Mouse (Mus musculus) hindbrain, embryonic 10.5 days (tissue): ENCODE results near the gene Mc1r. TPM values are rescaled to one million over a fixed set of nuclear protein-coding genes. Genes with fewer than 3 reads are reported as not detected.

Experiments
- DNase-seq: peaks from one replicate; pipeline ENCODE4 v3.0.0-alpha.2; 2017; ENCODE audit warnings: low spot score
- H3K27ac ChIP-seq: fragments of 300-500 bp; sonication (generic); 2 replicates; pipeline ENCODE4 v1.5.1; 2016; ENCODE audit warnings: mild to moderate bottlenecking, moderate library complexity
- H3K27me3 ChIP-seq: fragments of 300-500 bp; sonication (generic); 2 replicates; pipeline ENCODE4 v1.6.1; 2016; ENCODE audit warnings: mild to moderate bottlenecking; ENCODE audit not compliant: poor library complexity, insufficient read depth, severe bottlenecking
- H3K36me3 ChIP-seq: fragments of 300-500 bp; sonication (generic); 2 replicates; pipeline ENCODE4 v1.6.1; 2016; ENCODE audit warnings: mild to moderate bottlenecking, moderate library complexity
- H3K4me1 ChIP-seq: fragments of 300-500 bp; sonication (generic); replicated peaks from 2 replicates; pipeline ENCODE4 v1.6.1; 2016; ENCODE audit warnings: mild to moderate bottlenecking
- H3K4me3 ChIP-seq: fragments of 300-500 bp; sonication (generic); 2 replicates; pipeline ENCODE4 v1.5.1; 2016; ENCODE audit warnings: mild to moderate bottlenecking, moderate library complexity
- H3K9me3 ChIP-seq: fragments of 300-500 bp; sonication (generic); 2 replicates; pipeline ENCODE4 v1.6.1; 2016; ENCODE audit warnings: mild to moderate bottlenecking, moderate library complexity
- WGBS: fragments of 180-500 bp; shearing (Covaris S2); methylation state at CpG from one replicate; pipeline ENCODE4 v1.1.7; 2016; 5-methylcytosine and 5-hydroxymethylcytosine counted together
- polyA plus RNA-seq: library from polyadenylated mRNA; unstranded; fragments of >200 nt; fragmentation: Nextera tagmentation; extraction: Ambion mirVana; gene quantifications from 2 replicates; pipeline ENCODE4 v1.2.1, GENCODE M21; 2016

Mc1r gene
- polyA plus RNA-seq, 1 experiment from 2014 or later: 0.21 TPM

DNA sequence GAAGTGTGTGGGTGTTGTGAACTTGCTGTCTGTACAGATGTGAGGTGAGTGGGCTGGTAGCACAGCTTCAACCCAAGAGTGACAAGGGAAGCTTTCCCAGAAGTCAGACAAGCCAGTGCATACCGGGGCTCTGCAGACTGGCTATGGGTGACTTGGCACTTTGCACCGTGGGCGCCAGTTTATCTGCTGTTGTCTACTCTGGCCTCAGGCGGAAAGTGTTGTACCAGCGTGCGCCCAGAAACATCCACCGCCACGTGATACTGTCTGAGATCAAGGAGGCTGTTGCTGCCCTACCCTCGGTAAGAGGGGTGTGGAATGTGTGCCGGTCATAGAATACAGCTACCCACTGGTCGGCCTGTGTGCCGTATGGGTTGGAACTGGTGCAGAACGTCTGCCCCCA, 8.6 kb upstream of the Mc1r start:
- Histone ChIP-seq H3K27me3 (no peaks in the 10 kb centered on the region), H3K27ac (no peak overlapping the region), H3K9me3 (no peaks in the 10 kb centered on the region), H3K4me3 (no peak overlapping the region), H3K4me1 (no peaks in the 10 kb centered on the region), H3K36me3 (peaks cover 100% of the 10 kb centered on the region)
- WGBS: 95% methylated on average over 13 of the region's 13 CpGs
- DNase-seq: no peak

DNA sequence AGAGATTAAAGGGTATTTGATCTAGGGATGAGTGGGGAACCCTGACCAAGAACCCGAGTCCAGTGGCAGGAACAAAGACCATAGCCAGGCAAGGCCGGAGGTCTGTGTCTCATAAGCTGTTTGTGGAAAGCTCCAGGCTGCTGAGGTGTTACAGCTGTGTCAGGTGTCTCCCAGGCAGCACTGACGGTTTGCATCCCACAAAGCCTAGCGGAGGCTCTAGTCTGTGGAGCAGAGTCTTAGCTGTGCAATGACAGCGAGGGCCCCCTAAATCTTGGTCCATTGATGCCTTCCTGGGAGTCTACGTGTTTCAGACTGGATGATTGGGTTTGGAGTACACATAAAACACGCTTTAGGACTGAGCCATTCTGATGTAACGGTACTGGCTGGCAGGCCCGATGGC, 5.0 kb upstream of the Mc1r start:
- WGBS: 94% methylated on average over 9 of the region's 9 CpGs
- no peak overlapping the region for H3K4me3 ChIP-seq
- peaks cover 67% of the 10 kb centered on the region for H3K36me3 ChIP-seq
- H3K4me1 ChIP-seq: peaks cover 21% of the 10 kb centered on the region
- DNase-seq: no peak
- no peaks in the 10 kb centered on the region for H3K27me3 ChIP-seq
- H3K9me3 ChIP-seq: no peaks in the 10 kb centered on the region
- H3K27ac ChIP-seq: no peak overlapping the region

GRCm38 (mm10) chr8:123402730-123403326, 4.1 kb upstream of the Mc1r start:
- Histone ChIP-seq H3K4me1 (peaks cover 24% of the 10 kb centered on the region), H3K9me3 (no peaks in the 10 kb centered on the region), H3K4me3 (no peak overlapping the region), H3K36me3 (peaks cover 58% of the 10 kb centered on the region), H3K27me3 (peaks cover 4% of the 10 kb centered on the region; the same call in 1 of the 2 replicates), H3K27ac (no peak overlapping the region)
- DNase-seq: no peak
- 94% methylated on average over 9 of the region's 9 CpGs for WGBS

DNA sequence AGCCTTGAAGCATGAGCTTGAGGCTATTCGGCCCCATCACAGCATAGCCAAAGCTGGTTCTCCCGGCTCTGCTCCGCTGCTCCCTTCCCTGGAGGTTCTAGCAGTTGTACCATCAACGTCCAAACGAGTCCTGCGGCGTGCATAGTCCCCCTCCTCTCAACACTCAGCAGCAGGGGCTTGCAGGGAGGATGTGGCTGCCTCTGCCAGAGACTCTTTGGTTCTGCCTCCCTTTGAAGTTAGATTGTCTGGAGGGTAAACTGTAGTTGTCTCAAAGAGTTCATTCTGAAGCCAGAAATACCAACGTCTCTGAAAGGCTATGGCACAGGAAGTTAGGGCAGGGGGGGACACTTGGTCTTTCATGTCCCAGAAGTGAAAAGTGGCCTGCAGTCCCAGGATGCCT, 2.4 kb upstream of the Mc1r start:
- peak overlapping the region; percentile 29; the same call in 1 of the 2 replicates for H3K27ac ChIP-seq
- peaks cover 41% of the 10 kb centered on the region for H3K36me3 ChIP-seq
- WGBS: 46% methylated on average over 8 of the region's 8 CpGs
- H3K27me3 ChIP-seq: peaks cover 14% of the 10 kb centered on the region
- no peaks in the 10 kb centered on the region for H3K9me3 ChIP-seq
- no peak overlapping the region for H3K4me3 ChIP-seq
- no peak for DNase-seq
- H3K4me1 ChIP-seq: peaks cover 30% of the 10 kb centered on the region

- peaks cover 45% of the 10 kb centered on the region for H3K27me3 ChIP-seq
- no peak overlapping the region for H3K4me3 ChIP-seq
- no peak for DNase-seq
- H3K9me3 ChIP-seq: no peaks in the 10 kb centered on the region
- H3K27ac ChIP-seq: no peak overlapping the region
- peaks cover 61% of the 10 kb centered on the region for H3K4me1 ChIP-seq
- 93% methylated on average over 13 of the region's 13 CpGs for WGBS
- peaks cover 10% of the 10 kb centered on the region for H3K36me3 ChIP-seq
Observed at GRCm38 (mm10) chr8:123407612-123408011, 705 bp downstream of the Mc1r start.

GRCm38 (mm10) chr8:123408586-123409544, 2.0 kb downstream of the Mc1r start:
- Histone ChIP-seq H3K36me3 (no peaks in the 10 kb centered on the region), H3K27ac (peak overlapping the region; percentile 94), H3K9me3 (no peaks in the 10 kb centered on the region), H3K27me3 (peaks cover 58% of the 10 kb centered on the region), H3K4me1 (peaks cover 74% of the 10 kb centered on the region), H3K4me3 (peak overlapping the region; percentile 73)
- 76% methylated on average over 9 of the region's 9 CpGs for WGBS
- DNase-seq: no peak

GRCm38 (mm10) chr8:123410049-123410587, 3.2 kb downstream of the Mc1r start:
- Histone ChIP-seq H3K4me1 (peaks cover 68% of the 10 kb centered on the region), H3K27ac (peak overlapping the region; percentile 94), H3K9me3 (no peaks in the 10 kb centered on the region), H3K4me3 (peak overlapping the region; percentile 73), H3K27me3 (peaks cover 58% of the 10 kb centered on the region), H3K36me3 (no peaks in the 10 kb centered on the region)
- WGBS: 44% methylated on average over 8 of the region's 8 CpGs
- DNase-seq: peak; percentile 61

- H3K9me3 ChIP-seq: no peaks in the 10 kb centered on the region
- H3K4me3 ChIP-seq: peak overlapping the region; percentile 73
- 7% methylated on average over 11 of the region's 11 CpGs for WGBS
- peak overlapping the region; percentile 94 for H3K27ac ChIP-seq
- H3K27me3 ChIP-seq: peaks cover 58% of the 10 kb centered on the region
- peaks cover 68% of the 10 kb centered on the region for H3K4me1 ChIP-seq
- H3K36me3 ChIP-seq: no peaks in the 10 kb centered on the region
- no peak for DNase-seq
Observed at GRCm38 (mm10) chr8:123410788-123411187, 3.9 kb downstream of the Mc1r start.

DNA sequence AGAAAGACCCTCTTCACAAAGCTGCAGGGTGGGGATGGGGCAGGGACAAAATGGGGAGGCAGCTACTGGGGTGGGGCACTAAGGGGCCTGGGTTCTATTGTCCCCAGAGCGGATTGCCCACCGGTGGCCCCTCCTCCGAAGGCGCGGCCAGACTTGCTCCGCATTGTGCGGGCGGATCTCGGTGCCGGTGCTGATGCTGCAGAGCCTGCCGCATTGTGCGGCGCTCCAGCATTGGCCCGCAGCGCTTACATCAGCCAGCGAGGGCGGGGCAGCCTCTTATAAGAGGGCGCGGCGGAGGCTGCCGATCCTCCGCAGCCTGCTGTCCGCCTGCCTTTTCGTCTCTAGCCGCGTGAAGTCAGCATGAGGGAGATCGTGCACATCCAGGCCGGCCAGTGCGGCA, 4.3 kb downstream of the Mc1r start, which contains the start of gene Tubb3:
Gene Tubb3, plus strand, starts transcription at position 179 of the 400 bp plus-strand sequence.
- H3K4me1 ChIP-seq: peaks cover 67% of the 10 kb centered on the region
- DNase-seq: peak; percentile 89
- peaks cover 58% of the 10 kb centered on the region for H3K27me3 ChIP-seq
- no peaks in the 10 kb centered on the region for H3K9me3 ChIP-seq
- H3K27ac ChIP-seq: peak within 1 kb of the TSS; percentile 94
- peak within 1 kb of the TSS; percentile 73 for H3K4me3 ChIP-seq
- H3K36me3 ChIP-seq: no peaks in the 10 kb centered on the region
- 0% methylated on average over 29 of the region's 29 CpGs for WGBS

DNA sequence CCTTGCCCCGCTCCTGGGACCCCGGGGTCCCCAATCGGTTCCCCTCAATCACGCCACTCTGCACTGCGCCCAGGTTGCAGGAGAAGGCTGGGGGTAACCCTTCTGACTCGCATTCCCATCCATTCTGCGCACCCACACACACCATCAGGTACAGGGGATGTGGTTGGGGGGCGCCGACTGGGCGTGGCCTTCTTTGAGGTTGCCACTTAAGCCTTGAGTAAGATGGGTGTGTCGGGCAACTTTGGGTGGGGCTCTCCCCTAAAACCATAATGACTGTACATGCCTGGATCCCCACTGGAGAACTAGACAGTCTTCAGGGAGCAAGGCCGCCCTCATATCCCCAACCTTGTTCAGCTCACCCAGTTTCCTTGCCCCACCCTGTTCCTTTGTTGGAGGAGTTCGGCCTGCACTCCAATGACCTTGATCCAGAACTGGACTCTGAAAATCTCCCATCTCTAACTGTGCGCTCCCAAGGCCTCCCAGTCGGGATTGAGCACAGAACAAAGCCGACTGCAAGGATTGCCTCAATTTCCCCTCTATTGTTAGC, 4.9 kb downstream of the Mc1r start:
- DNase-seq: no peak
- peaks cover 5% of the 10 kb centered on the region for H3K36me3 ChIP-seq
- H3K4me1 ChIP-seq: peaks cover 68% of the 10 kb centered on the region
- peak overlapping the region; percentile 73 for H3K4me3 ChIP-seq
- H3K9me3 ChIP-seq: no peaks in the 10 kb centered on the region
- 5% methylated on average over 16 of the region's 16 CpGs for WGBS
- H3K27ac ChIP-seq: peak overlapping the region; percentile 94
- H3K27me3 ChIP-seq: peaks cover 58% of the 10 kb centered on the region

- Histone ChIP-seq H3K4me3 (peak overlapping the region; percentile 73), H3K4me1 (peaks cover 70% of the 10 kb centered on the region), H3K9me3 (no peaks in the 10 kb centered on the region), H3K27me3 (peaks cover 56% of the 10 kb centered on the region), H3K36me3 (peaks cover 12% of the 10 kb centered on the region), H3K27ac (peak overlapping the region; percentile 94)
- DNase-seq: peak; percentile 75
- under 1% methylated on average over 12 of the region's 12 CpGs for WGBS
Observed at GRCm38 (mm10) chr8:123412560-123413170, 5.8 kb downstream of the Mc1r start.

DNA sequence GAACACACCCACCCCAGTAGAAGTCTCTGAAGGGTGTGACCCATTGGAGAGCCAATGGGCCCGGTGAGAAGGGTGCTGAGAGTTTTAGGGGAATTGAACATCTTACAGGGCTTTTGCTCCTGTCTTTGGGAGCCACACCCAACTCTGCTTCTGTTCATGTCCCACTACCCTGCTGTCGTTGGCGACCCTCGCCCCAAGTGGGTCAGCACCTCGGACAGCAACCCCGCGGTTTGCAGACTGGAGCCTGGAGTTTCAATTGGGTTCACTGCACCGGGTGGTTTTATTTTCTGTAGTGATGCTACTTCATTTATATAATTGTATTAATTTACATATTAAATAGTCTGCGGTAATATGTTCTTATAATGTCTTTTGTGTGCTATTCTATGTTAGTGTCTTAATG, 7.3 kb downstream of the Mc1r start:
- Histone ChIP-seq H3K4me3 (peak overlapping the region; percentile 73), H3K4me1 (peaks cover 66% of the 10 kb centered on the region), H3K36me3 (peaks cover 28% of the 10 kb centered on the region), H3K9me3 (no peaks in the 10 kb centered on the region), H3K27me3 (peaks cover 47% of the 10 kb centered on the region), H3K27ac (peak overlapping the region; percentile 94)
- WGBS: 15% methylated on average over 9 of the region's 9 CpGs
- DNase-seq: peak; percentile 59
